Mouse (Mus musculus): Measurements from ENCODE around the gene Klhl2.

- no peak for TF ChIP-seq MAZ (IDR thresholded peaks at IDR 0.05; ENCODE audit: low read depth, low read length)
- TF ChIP-seq CHD2 (IDR thresholded peaks at IDR 0.05; ENCODE audit: low read length) = no peak
- TF ChIP-seq GABPA (IDR thresholded peaks at IDR 0.05; ENCODE audit: insufficient replicate concordance, low read depth, low read length) = no peak
- no peak for TF ChIP-seq POLR2A (IDR thresholded peaks at IDR 0.05; ENCODE audit: low read depth, low read length)
- no peak for TF ChIP-seq POLR2AphosphoS2 (IDR thresholded peaks at IDR 0.05; ENCODE audit: low read depth, low read length)
- TF ChIP-seq USF2 (conservative IDR thresholded peaks at IDR 0.05; ENCODE audit: low read depth, low read length) = no peak
- no peak for TF ChIP-seq MAX (IDR thresholded peaks at IDR 0.05; ENCODE audit: low read length)
Observed at GRCm38 (mm10) chr8:64786801-64787200, 63.0 kb downstream of the Klhl2 start.

All from CH12.LX (cell line).